13 mouse cellular contexts compared by ENCODE assay signal in the genomic region with DNA sequence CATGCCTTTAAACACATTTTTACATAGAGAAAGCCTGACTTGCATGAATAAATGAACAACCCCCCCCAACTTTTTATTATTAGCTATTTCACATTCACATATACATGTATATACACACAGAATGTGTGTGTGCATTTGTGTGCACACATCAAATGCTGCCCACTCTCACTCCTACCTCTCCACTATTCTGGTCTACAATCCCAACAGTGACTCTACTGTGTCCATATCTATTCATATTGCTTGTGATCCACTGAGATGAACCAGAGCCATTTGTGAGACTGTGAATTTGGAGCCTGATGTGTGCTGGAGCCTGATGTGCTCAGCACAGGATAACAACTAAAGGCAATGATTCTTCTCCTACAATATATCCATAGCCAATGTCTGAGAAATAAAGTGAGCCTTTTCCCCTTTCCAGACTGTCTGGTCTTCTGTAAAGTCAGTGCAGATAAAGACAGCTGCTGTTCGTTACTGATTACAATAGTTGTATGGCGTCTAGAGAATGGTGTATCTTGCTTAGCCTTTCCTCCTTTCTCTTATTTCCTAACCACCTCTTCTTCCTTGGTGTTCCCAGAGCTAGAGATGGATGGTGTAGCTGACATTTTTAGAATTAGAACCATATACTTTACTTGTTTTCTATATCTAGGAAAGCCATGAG. TPM values are rescaled to one million over a fixed set of nuclear protein-coding genes. Genes with fewer than 3 reads are reported as not detected.
DNase-seq lines count a peak whose midpoint lies in the region; ATAC-seq and TF ChIP-seq lines count a peak whose summit lies in the region.
"Had no signal": no experiment of that assay in that cellular context is flagged by ENCODE, and none has a peak within 500 bp of the region (broad histone marks: within the 10 kb centered on the region; RNA-seq: fewer than 3 reads in every experiment).

No protein-coding gene starts in this region.

- no peak overlapping the region for H3K9ac ChIP-seq in lung, postnatal 0 days (replicated peaks; ENCODE audit: low read depth)
- no peak overlapping the region for H3K9ac ChIP-seq in intestine, embryonic 16.5 days (ENCODE audit: low read depth, low read length)
- no peak overlapping the region for H3K9ac ChIP-seq in forebrain, embryonic 13.5 days
- H3K9ac ChIP-seq: hindbrain, embryonic 14.5 days had no signal

- WGBS in lung, postnatal 0 days: 45% methylated on average over 2 of the region's 2 CpGs
- WGBS in intestine, embryonic 16.5 days: 51% methylated on average over 2 of the region's 2 CpGs
- 76% methylated on average over 2 of the region's 2 CpGs for WGBS in forebrain, embryonic 13.5 days

- H3K4me1 ChIP-seq in lung, postnatal 0 days (ENCODE audit: insufficient read depth, low read depth, low read length): peaks cover 17% of the 10 kb centered on the region; the same call in 1 of the 2 replicates
- peaks cover 9% of the 10 kb centered on the region for H3K4me1 ChIP-seq in intestine, embryonic 16.5 days (ENCODE audit: control insufficient read depth, insufficient read depth, low read length)
- H3K4me1 ChIP-seq in forebrain, embryonic 13.5 days: 0 out of 2 replicates have a peak, but pooled peaks cover 5% of the 10 kb centered on the region

- no peak overlapping the region for H3ac ChIP-seq in myocyte (ENCODE audit: control insufficient read depth, insufficient read length)

- 0 out of 2 replicates have a peak overlapping the region, but pooled peaks have one; percentile 0 for H3K4me2 ChIP-seq in lung, postnatal 0 days (replicated peaks; ENCODE audit: low read depth, low read length)
- H3K4me2 ChIP-seq in intestine, embryonic 16.5 days (ENCODE audit: low read depth, low read length): no peak overlapping the region
- peak overlapping the region; percentile 87 for H3K4me2 ChIP-seq in myocyte (ENCODE audit: low read depth)
- no peak overlapping the region for H3K4me2 ChIP-seq in forebrain, embryonic 13.5 days
- H3K4me2 ChIP-seq: hindbrain, embryonic 14.5 days had no signal

- intact Hi-C loops in gastrocnemius, adult 2 months (cut with DNase I): no loop called here
- intact Hi-C loops in gastrocnemius, postnatal 14 days (cut with DNase I; ENCODE audit: low total_unique reads): no loop called here

- no peak overlapping the region for H3K4me3 ChIP-seq in gastrocnemius, adult 2 months
- H3K4me3 ChIP-seq in lung, postnatal 0 days (ENCODE audit: low read depth, low read length): no peak overlapping the region
- H3K4me3 ChIP-seq in intestine, embryonic 16.5 days (ENCODE audit: low read length): no peak overlapping the region
- no peak overlapping the region for H3K4me3 ChIP-seq in myocyte
- H3K4me3 ChIP-seq in forebrain, embryonic 13.5 days: no peak overlapping the region
- H3K4me3 ChIP-seq: heart, adult 2 months had no signal

- TF ChIP-seq CTCF in gastrocnemius, adult 2 months (IDR thresholded peaks at IDR 0.05): no peak
- no peak for TF ChIP-seq CTCF in lung, postnatal 0 days (IDR thresholded peaks at IDR 0.05)

- no peaks in the 10 kb centered on the region for H3K27me3 ChIP-seq in lung, postnatal 0 days (replicated peaks; ENCODE audit: insufficient read depth, low read length)
- H3K27me3 ChIP-seq in intestine, embryonic 16.5 days (replicated peaks; ENCODE audit: control insufficient read depth, insufficient read depth, low read length): no peaks in the 10 kb centered on the region
- H3K27me3 ChIP-seq in myocyte (ENCODE audit: control insufficient read depth, insufficient read depth, insufficient read length): no peaks in the 10 kb centered on the region
- H3K27me3 ChIP-seq in forebrain, embryonic 13.5 days: no peaks in the 10 kb centered on the region

- no peaks in the 10 kb centered on the region for H3K36me3 ChIP-seq in lung, postnatal 0 days (ENCODE audit: insufficient read depth, low read length)
- H3K36me3 ChIP-seq in intestine, embryonic 16.5 days (ENCODE audit: control insufficient read depth, insufficient read depth, low read length): no peaks in the 10 kb centered on the region
- no peaks in the 10 kb centered on the region for H3K36me3 ChIP-seq in myocyte (ENCODE audit: control insufficient read depth, insufficient read depth)
- H3K36me3 ChIP-seq in forebrain, embryonic 13.5 days (ENCODE audit: poor library complexity, severe bottlenecking): no peaks in the 10 kb centered on the region

- no peak for TF ChIP-seq EP300 in lung, postnatal 0 days (IDR thresholded peaks at IDR 0.05)

- no peaks in the 10 kb centered on the region for H3K9me3 ChIP-seq in lung, postnatal 0 days (ENCODE audit: low read length)
- H3K9me3 ChIP-seq in intestine, embryonic 16.5 days (ENCODE audit: control insufficient read depth, low read length): no peaks in the 10 kb centered on the region
- no peaks in the 10 kb centered on the region for H3K9me3 ChIP-seq in forebrain, embryonic 13.5 days (replicated peaks)

- no peak for TF ChIP-seq POLR2A in myocyte (IDR thresholded peaks at IDR 0.05; ENCODE audit: insufficient read length, low read depth)

- ATAC-seq in lung, postnatal 0 days: no peak
- peak; percentile 54 for ATAC-seq in intestine, embryonic 16.5 days
- no peak for ATAC-seq in forebrain, embryonic 13.5 days

- DNase-seq in gastrocnemius, adult 2 months: no peak
- no peak for DNase-seq in gastrocnemius, postnatal 14 days
- DNase-seq in lung, postnatal 0 days (ENCODE audit: low spot score): no peak
- DNase-seq in lung, postnatal 14 days: no peak
- DNase-seq in thymus, postnatal 25 days: no peak
- DNase-seq: cerebellum, postnatal 36 days; heart, adult 2 months; spleen, adult 18-20 months; thymus, postnatal 4 days had no signal

- peak overlapping the region; percentile 72; the same call in 1 of the 2 replicates for H3K27ac ChIP-seq in gastrocnemius, adult 2 months
- H3K27ac ChIP-seq in lung, postnatal 0 days (ENCODE audit: low read length): peak overlapping the region; percentile 75
- no peak overlapping the region; the same call in 1 of the 2 replicates for H3K27ac ChIP-seq in intestine, embryonic 16.5 days (ENCODE audit: low read length)
- H3K27ac ChIP-seq in forebrain, embryonic 13.5 days: no peak overlapping the region
- H3K27ac ChIP-seq: hindbrain, embryonic 14.5 days had no signal

- no peaks in the 10 kb centered on the region for H3K79me2 ChIP-seq in myocyte (ENCODE audit: control insufficient read depth, insufficient read depth)

TF ChIP-seq in myocyte, 11 proteins besides CTCF, POLR2A, EP300 and RAD21:
- TF ChIP-seq MYOG (IDR thresholded peaks at IDR 0.05; ENCODE audit: control insufficient read depth in 1 of 3, insufficient read depth in 1 of 3, insufficient read length in 2 of 3, low read depth in 2 of 3): no peak
- no peak for TF ChIP-seq MAX (IDR thresholded peaks at IDR 0.05; ENCODE audit: low read depth)
- no peak for TF ChIP-seq POLR2AphosphoS2 (IDR thresholded peaks at IDR 0.05; ENCODE audit: insufficient read length, low read depth)
- no peak for TF ChIP-seq TCF3 (IDR thresholded peaks at IDR 0.05; ENCODE audit: insufficient read length, low read depth)
- no peak for TF ChIP-seq MYOD1 (IDR thresholded peaks at IDR 0.05; ENCODE audit: control insufficient read depth in 1 of 3, insufficient read length in 2 of 3, low read depth in 2 of 3)
- TF ChIP-seq USF1 (IDR thresholded peaks at IDR 0.05; ENCODE audit: low read depth): no peak
TF ChIP-seq in myocyte: peak in this region for 0.

RNA-seq across cellular contexts. Expression of a gene that starts 16.0 kb away (rescaled TPM):
- total RNA-seq in gastrocnemius, adult 2 months (2021): 1 to 10 TPM; 1.9 to 2.2 TPM
- 1 to 10 TPM; 1.3 to 1.5 TPM for total RNA-seq in gastrocnemius, postnatal 14 days (2021)
- polyA plus RNA-seq in lung, postnatal 0 days (2015; fragmentation: Nextera tagmentation; extraction: Ambion mirVana): 8.8 and 9.0 TPM in 2 replicates
- 11.2 and 12.1 TPM in 2 replicates for polyA plus RNA-seq in intestine, embryonic 16.5 days (2015; fragmentation: Nextera tagmentation; extraction: Ambion mirVana)
- polyA plus RNA-seq in myocyte (2012; fragmentation: generic; extraction: Trizol): 1.5 TPM
- 10.5 and 10.8 TPM in 2 replicates for polyA plus RNA-seq in forebrain, embryonic 13.5 days (2015; fragmentation: Nextera tagmentation; extraction: Ambion mirVana)

RNA-seq across cellular contexts. Expression of a gene that starts 22.6 kb away (rescaled TPM):
- total RNA-seq in gastrocnemius, adult 2 months (2021): 1 to 10 TPM; 9.5 to 9.7 TPM
- 1 to 10 TPM; 4.5 to 5.0 TPM for total RNA-seq in gastrocnemius, postnatal 14 days (2021)
- 10.3 and 11.3 TPM in 2 replicates for polyA plus RNA-seq in lung, postnatal 0 days (2015; fragmentation: Nextera tagmentation; extraction: Ambion mirVana)
- polyA plus RNA-seq in intestine, embryonic 16.5 days (2015; fragmentation: Nextera tagmentation; extraction: Ambion mirVana): 13.2 and 14.0 TPM in 2 replicates
- polyA plus RNA-seq in myocyte (2012; fragmentation: generic; extraction: Trizol): 1.5 TPM
- polyA plus RNA-seq in forebrain, embryonic 13.5 days (2015; fragmentation: Nextera tagmentation; extraction: Ambion mirVana): 13.1 and 15.2 TPM in 2 replicates

RNA-seq across cellular contexts. Expression of a gene that starts 49.8 kb away (rescaled TPM):
- total RNA-seq in gastrocnemius, adult 2 months (2021): under 1 TPM; 0.33 to 0.89 TPM
- 1 to 10 TPM in 1 of 2 experiments, under 1 TPM in 1; 0.66 to 1.1 TPM for total RNA-seq in gastrocnemius, postnatal 14 days (2021)
- 5.8 and 6.1 TPM in 2 replicates for polyA plus RNA-seq in lung, postnatal 0 days (2015; fragmentation: Nextera tagmentation; extraction: Ambion mirVana)
- polyA plus RNA-seq in intestine, embryonic 16.5 days (2015; fragmentation: Nextera tagmentation; extraction: Ambion mirVana): 7.5 and 7.9 TPM in 2 replicates
- polyA plus RNA-seq in myocyte (2012; fragmentation: generic; extraction: Trizol): 0.59 TPM
- polyA plus RNA-seq in forebrain, embryonic 13.5 days (2015; fragmentation: Nextera tagmentation; extraction: Ambion mirVana): 3.6 and 3.9 TPM in 2 replicates

Comparison
In these comparisons a context has a peak if more than half of its experiments do, and no peak if none do; other contexts are left out.
1. H3K27ac ChIP-seq: peak in gastrocnemius, adult 2 months (single experiment) and lung, postnatal 0 days (single experiment); none in intestine, embryonic 16.5 days (single experiment) and forebrain, embryonic 13.5 days (single experiment).
2. H3K4me2 ChIP-seq: peak in lung, postnatal 0 days (single experiment) and myocyte (single experiment); none in intestine, embryonic 16.5 days (single experiment) and forebrain, embryonic 13.5 days (single experiment).